Mouse (Mus musculus): ENCODE measurements around the gene Ptprn2.

DNA sequence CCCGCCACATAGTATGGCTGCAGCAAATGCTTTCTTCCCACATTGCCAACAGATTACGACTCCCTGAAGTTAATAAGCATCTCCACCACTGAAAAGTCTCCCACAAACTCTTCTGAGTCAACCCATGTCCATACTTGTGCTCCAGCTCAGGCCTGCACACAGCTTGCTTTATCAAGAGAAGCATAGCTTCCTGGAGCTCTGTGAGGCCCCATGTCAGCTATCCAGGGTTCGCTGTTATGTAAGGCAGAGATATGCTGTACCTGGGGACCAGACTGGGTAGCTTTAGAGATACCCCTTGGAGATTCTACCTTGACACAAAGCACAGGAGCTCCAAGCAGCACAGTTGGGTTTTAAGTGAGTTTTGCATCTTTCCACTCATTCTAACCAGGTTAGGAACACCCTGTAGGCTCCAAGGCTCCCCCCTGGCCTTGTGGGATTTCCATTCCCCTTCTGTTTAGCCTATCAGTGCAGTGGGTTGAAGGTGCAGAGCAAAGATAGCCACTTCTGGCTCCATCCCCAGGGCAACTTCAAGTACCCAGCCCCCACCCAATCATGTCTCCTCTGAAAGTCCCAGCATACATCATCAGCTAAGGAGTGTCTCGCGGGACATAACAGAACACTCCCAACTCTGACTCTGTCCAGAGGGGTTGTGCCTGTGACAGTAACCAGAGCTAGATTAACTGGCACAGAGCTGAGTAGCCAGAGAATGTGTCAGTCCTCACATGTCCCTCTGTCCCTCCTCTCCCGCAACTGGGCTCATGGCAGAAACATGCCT, 572.9 kb downstream of the Ptprn2 start:
- TF ChIP-seq CTCF (IDR thresholded peaks at IDR 0.05; ENCODE audit: low read depth, low read length), result no peak
- TF ChIP-seq POLR2A (IDR thresholded peaks at IDR 0.05; ENCODE audit: borderline replicate concordance, low read depth, low read length), result no peak

Measured in bone marrow macrophage, adult 2 months (primary cell).